Mouse (Mus musculus) ES-E14 (cell line): ENCODE measurements around the gene Rsph10b. TPM values are rescaled to one million over a fixed set of nuclear protein-coding genes. Genes with fewer than 3 reads are reported as not detected.

Experiments used
- DNase-seq: peaks from one replicate; pipeline ENCODE4 v3.0.0-alpha.2; 2013; ENCODE audit warnings: low read depth, low spot score
- H3K27ac ChIP-seq: 2 replicates; pipeline ENCODE4 v1.5.1; 2012; ENCODE audit warnings: low read depth, mild to moderate bottlenecking, low read length, moderate library complexity, mixed read lengths; ENCODE audit not compliant: poor library complexity, insufficient read depth, severe bottlenecking
- H3K36me3 ChIP-seq: 2 replicates; pipeline ENCODE4 v1.6.1; 2012; ENCODE audit warnings: mild to moderate bottlenecking, low read length, moderate library complexity, mixed read lengths; ENCODE audit not compliant: control insufficient read depth, poor library complexity, insufficient read depth, severe bottlenecking
- H3K4me1 ChIP-seq, 2 experiments: fragments of 150-350 bp in 1 of 2; sonication (generic) in 1 of 2; 2 replicates each; pipeline ENCODE4 v1.6.1; 2012; ENCODE audit warnings: low read length in 2 of 2, mild to moderate bottlenecking in 1 of 2, mixed read lengths in 1 of 2; ENCODE audit not compliant: control insufficient read depth in 2 of 2, insufficient read depth in 2 of 2, poor library complexity in 1 of 2
- H3K4me3 ChIP-seq, 2 experiments: fragments of 150-350 bp in 1 of 2; sonication (generic) in 1 of 2; 2 replicates each; pipeline ENCODE4 v1.5.1; 2012; ENCODE audit warnings: low read length in 2 of 2, low read depth in 1 of 2, mild to moderate bottlenecking in 1 of 2, mixed read lengths in 1 of 2; ENCODE audit not compliant: insufficient read depth in 1 of 2, poor library complexity in 1 of 2, severe bottlenecking in 1 of 2
- H3K9ac ChIP-seq: 2 replicates; pipeline ENCODE4 v1.6.1; 2012; ENCODE audit warnings: low read depth, mild to moderate bottlenecking, low read length, mixed read lengths; ENCODE audit not compliant: poor library complexity, insufficient read depth, severe bottlenecking
- H3K9me3 ChIP-seq: fragments of 150-350 bp; sonication (generic); 2 replicates; pipeline ENCODE4 v1.6.1; 2012; ENCODE audit warnings: low read depth, mild to moderate bottlenecking, low read length; ENCODE audit not compliant: control insufficient read depth, insufficient read depth
- CHD2 ChIP-seq: IDR thresholded peaks from 2 replicates; pipeline ENCODE4 v1.6.1; 2014; ENCODE audit warnings: mild to moderate bottlenecking, low read depth, low read length, inconsistent platforms
- HCFC1 ChIP-seq: IDR thresholded peaks from 2 replicates; pipeline ENCODE4 v1.6.1; 2012; ENCODE audit warnings: low read length, inconsistent platforms, borderline replicate concordance; ENCODE audit not compliant: insufficient read depth
- MAFK ChIP-seq: IDR thresholded peaks from 2 replicates; pipeline ENCODE4 v1.6.1; 2014; ENCODE audit warnings: mild to moderate bottlenecking, low read depth, low read length, inconsistent platforms; ENCODE audit not compliant: insufficient read depth
- ZC3H11A ChIP-seq: IDR thresholded peaks from 2 replicates; pipeline ENCODE4 v1.6.1; 2012; ENCODE audit warnings: low read depth, mild to moderate bottlenecking, inconsistent platforms, low read length, borderline replicate concordance
- ZNF384 ChIP-seq: IDR thresholded peaks from 2 replicates; pipeline ENCODE4 v1.6.1; 2012; ENCODE audit warnings: low read depth, low read length, inconsistent platforms
- in situ Hi-C, 2 experiments: fragments of 600-800 bp; cut with MboI; formaldehyde crosslinking; loops; one replicate each; pipeline ENCODE4 v1.15.1; 2025; ENCODE audit warnings: low sequenced_read_pairs in 2 of 2, inconsistent platforms in 1 of 2; ENCODE audit not compliant: unreplicated experiment in 2 of 2
- total RNA-seq: library from RNA; depleted of rRNA; stranded (reverse); fragments of 300-350 nt; gene quantifications from 2 replicates; pipeline ENCODE4 v1.2.3, GENCODE M21; 2012

Rsph10b gene
- total RNA-seq, 1 experiment: 0.13 TPM

DNA sequence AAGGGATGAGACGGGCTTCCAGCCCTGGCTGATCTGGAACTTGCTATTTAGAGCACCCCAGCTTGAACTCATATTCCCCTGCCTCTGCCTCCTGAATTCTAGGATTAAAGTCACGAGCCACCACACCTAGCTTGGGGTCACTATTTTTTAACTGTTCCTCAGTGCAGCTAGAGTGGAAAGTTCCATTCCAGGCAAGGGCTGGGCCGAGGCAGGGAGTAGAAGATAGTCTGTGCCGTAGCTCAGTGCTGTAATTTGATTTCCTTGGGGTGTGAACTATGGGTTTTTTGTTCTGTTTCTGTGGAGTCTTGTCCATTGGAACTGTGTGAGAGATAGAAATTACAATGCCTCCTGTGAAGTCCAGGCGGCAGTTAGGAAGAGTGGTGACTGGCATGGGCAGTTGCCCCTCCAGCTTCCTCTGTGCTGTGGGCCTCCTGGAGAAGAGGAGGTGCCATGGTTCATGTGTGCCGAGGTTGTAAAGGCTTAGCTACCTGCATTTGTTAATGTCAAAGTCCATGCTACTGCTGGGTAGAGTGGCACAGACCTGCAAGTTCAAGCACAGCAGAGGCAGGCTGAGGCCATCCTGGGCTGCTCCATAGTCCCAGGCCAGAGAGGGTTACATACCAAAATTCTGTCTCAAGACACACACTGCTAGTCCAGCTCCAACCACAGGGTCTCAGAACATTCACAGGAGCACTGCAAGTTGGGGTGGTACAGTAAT is 813 bp upstream of the Rsph10b start:
- TF ChIP-seq HCFC1 (no peak), ZNF384 (no peak), MAFK (no peak), ZC3H11A (no peak), CHD2 (no peak)
- DNase-seq: no peak
- Histone ChIP-seq H3K27ac (no peak overlapping the region), H3K4me3 (no peak overlapping the region), H3K4me1 (peaks cover 0 to 3% of the 10 kb centered on the region in 2 experiments; a peak in 1 of 4 replicates), H3K9me3 (no peaks in the 10 kb centered on the region), H3K9ac (no peak overlapping the region), H3K36me3 (peaks cover 17% of the 10 kb centered on the region)
- in situ Hi-C loops: no loop called here

DNA sequence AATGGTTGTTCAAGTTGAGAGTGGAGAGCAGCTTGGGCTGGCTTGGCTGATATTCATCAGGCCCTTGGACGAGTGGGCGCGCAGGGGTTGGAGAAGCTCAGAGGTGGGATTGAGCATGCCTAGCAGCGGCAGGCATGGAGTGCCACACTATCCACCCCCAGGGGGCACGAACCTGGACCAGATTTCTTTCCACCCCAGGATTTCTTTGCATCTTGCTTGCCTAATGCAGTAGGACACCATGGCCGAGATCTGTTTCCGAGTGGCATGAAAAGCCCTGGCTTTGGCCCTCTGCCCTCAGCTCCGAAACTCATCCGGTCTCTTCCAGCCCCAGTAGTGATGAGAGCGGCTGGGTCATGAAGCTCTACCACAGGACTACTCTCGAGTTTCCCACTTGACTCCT is 579 bp downstream of the Rsph10b start:
- Histone ChIP-seq H3K4me3 (peak overlapping the region in 1 of 2 experiments; percentile 6; a peak in 2 of 4 replicates), H3K4me1 (peaks cover 0 to 3% of the 10 kb centered on the region in 2 experiments; a peak in 1 of 4 replicates), H3K9ac (no peak overlapping the region), H3K27ac (no peak overlapping the region), H3K9me3 (no peaks in the 10 kb centered on the region), H3K36me3 (peaks cover 13% of the 10 kb centered on the region)
- DNase-seq: no peak
- TF ChIP-seq HCFC1 (no peak), CHD2 (no peak), ZC3H11A (no peak), ZNF384 (no peak), MAFK (no peak)
- in situ Hi-C loops: no loop called here

DNA sequence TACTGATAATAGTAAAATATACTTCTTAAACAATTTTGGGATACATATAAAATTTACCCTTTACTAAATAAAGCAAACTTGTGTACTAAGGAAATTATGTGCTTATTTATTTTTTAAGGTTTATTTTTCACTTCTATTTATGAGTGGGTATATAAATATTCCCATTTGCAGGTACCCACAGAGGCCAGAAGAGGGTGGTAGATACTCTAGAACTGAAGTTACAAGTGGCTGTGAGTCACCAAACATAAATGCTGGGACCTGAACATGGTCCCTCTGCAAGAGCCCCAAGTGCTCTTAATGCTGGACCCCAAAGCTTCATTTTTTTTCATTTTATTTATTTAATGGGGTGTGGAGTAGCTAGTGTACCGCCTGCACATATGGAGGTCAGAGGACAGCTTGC is 1.0 kb downstream of the Rsph10b start:
- in situ Hi-C loops: no loop called here
- TF ChIP-seq CHD2: no peak
- TF ChIP-seq HCFC1: no peak
- no peak for DNase-seq

DNA sequence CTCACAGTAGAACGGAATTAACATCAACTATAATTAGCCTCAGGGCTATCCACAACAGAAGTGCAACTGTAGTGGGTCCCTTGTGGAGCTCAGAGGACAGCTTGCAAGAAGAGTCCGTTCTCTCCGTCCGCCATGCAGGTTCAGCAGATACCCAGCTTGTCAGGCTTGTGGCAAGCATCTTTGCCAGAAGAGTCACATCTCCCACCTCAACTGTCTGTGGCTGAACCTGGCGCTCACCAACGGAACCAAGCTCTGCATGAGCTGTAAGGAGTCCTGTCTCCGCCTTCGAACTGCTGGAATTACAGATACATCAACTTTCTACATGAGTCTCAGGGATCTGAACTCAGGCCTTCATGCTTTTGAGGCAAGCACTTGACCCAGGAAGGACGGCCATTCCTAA is 3.3 kb downstream of the Rsph10b start:
- Histone ChIP-seq H3K9me3 (no peaks in the 10 kb centered on the region), H3K9ac (no peak overlapping the region), H3K36me3 (peaks cover under 1% of the 10 kb centered on the region; the same call in 1 of the 2 replicates), H3K27ac (no peak overlapping the region), H3K4me3 (no peak overlapping the region), H3K4me1 (peaks cover 0 to 3% of the 10 kb centered on the region in 2 experiments; a peak in 1 of 4 replicates)
- in situ Hi-C loops: no loop called here
- TF ChIP-seq CHD2 (no peak), HCFC1 (no peak), MAFK (no peak), ZC3H11A (no peak), ZNF384 (no peak)
- no peak for DNase-seq

More for the DNA sequence above, 1.0 kb downstream of the Rsph10b start:
- Histone ChIP-seq H3K36me3 (peaks cover 11% of the 10 kb centered on the region), H3K9me3 (no peaks in the 10 kb centered on the region), H3K4me1 (peaks cover 0 to 3% of the 10 kb centered on the region in 2 experiments; a peak in 1 of 4 replicates), H3K9ac (no peak overlapping the region), H3K27ac (no peak overlapping the region), H3K4me3 (no peak overlapping the region)

DNA sequence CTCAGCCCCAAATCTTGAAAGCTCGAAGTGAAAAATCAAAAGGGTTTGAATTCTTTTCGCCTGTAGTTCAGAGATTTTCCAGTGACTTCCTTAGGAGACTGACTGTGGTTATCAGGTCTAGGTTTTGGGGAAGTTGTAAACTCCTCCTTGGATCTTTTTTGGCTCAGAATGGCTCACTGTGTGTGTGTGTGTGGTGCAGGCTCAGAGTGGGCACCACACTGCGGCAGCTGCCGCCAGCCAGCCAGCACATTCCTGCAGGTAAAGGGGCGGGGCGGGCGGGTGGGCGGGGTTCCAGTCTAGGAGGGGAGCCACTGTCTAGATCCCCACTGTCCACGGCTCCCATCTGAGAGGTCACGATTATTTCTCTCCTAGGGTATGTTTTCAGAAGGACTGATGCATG is 8.8 kb downstream of the Rsph10b start:
- Histone ChIP-seq H3K9ac (no peak overlapping the region), H3K36me3 (no peaks in the 10 kb centered on the region), H3K4me1 (no peaks in the 10 kb centered on the region), H3K4me3 (no peak overlapping the region), H3K9me3 (no peaks in the 10 kb centered on the region), H3K27ac (no peak overlapping the region)
- TF ChIP-seq ZC3H11A (no peak), HCFC1 (no peak)
- DNase-seq: no peak
- in situ Hi-C loops: no loop called here
